Mouse (Mus musculus) midbrain, embryonic 13.5 days (tissue): Measurements from ENCODE around the gene Gse1. TPM values are rescaled to one million over a fixed set of nuclear protein-coding genes. Genes with fewer than 3 reads are reported as not detected.
A peak's percentile ranks its signal among the peaks of the same experiment; 100 is the strongest.

Experiments
- ATAC-seq: fragments of 200-750 bp; cut with Nextera tagmentation; 2 replicates; pipeline ENCODE4 v1.8.0; 2017; ENCODE audit warnings: mild to moderate bottlenecking, moderate TSS enrichment, moderate library complexity
- H3K27ac ChIP-seq: fragments of 300-500 bp; sonication (generic); 2 replicates; pipeline ENCODE4 v1.5.1; 2015; ENCODE audit warnings: inconsistent platforms, mild to moderate bottlenecking, moderate library complexity
- H3K27me3 ChIP-seq: fragments of 300-500 bp; sonication (generic); 2 replicates; pipeline ENCODE4 v1.6.1; 2015; ENCODE audit warnings: mild to moderate bottlenecking, inconsistent platforms
- H3K36me3 ChIP-seq: fragments of 300-500 bp; sonication (generic); 2 replicates; pipeline ENCODE4 v1.6.1; 2015; ENCODE audit warnings: mild to moderate bottlenecking, inconsistent platforms
- H3K4me1 ChIP-seq: fragments of 300-500 bp; sonication (generic); replicated peaks from 2 replicates; pipeline ENCODE4 v1.6.1; 2015; ENCODE audit warnings: inconsistent platforms
- H3K4me2 ChIP-seq: fragments of 300-500 bp; sonication (generic); replicated peaks from 2 replicates; pipeline ENCODE4 v1.6.1; 2015; ENCODE audit warnings: moderate library complexity, mild to moderate bottlenecking, inconsistent platforms
- H3K4me3 ChIP-seq: fragments of 300-500 bp; sonication (generic); replicated peaks from 2 replicates; pipeline ENCODE4 v1.5.1; 2015; ENCODE audit warnings: mild to moderate bottlenecking, inconsistent platforms
- H3K9ac ChIP-seq: fragments of 300-500 bp; sonication (generic); replicated peaks from 2 replicates; pipeline ENCODE4 v1.6.1; 2015; ENCODE audit warnings: mild to moderate bottlenecking, inconsistent platforms
- H3K9me3 ChIP-seq: fragments of 300-500 bp; sonication (generic); 2 replicates; pipeline ENCODE4 v1.6.1; 2016; ENCODE audit warnings: mild to moderate bottlenecking, inconsistent platforms
- WGBS: fragments of 180-500 bp; shearing (Covaris S2); methylation state at CpG from one replicate; pipeline ENCODE4 v1.1.7; 2015; 5-methylcytosine and 5-hydroxymethylcytosine counted together
- polyA plus RNA-seq: library from polyadenylated mRNA; unstranded; fragments of >200 nt; fragmentation: Nextera tagmentation; extraction: Ambion mirVana; gene quantifications from 2 replicates; pipeline ENCODE4 v1.2.1, GENCODE M21; 2015

Gse1 gene
- polyA plus RNA-seq, 1 experiment from 2014 or later: 22.5 TPM

- 2% methylated on average over 17 of the region's 17 CpGs for WGBS
- peak; percentile 81 for ATAC-seq
- peak overlapping the region; percentile 52; the same call in 1 of the 2 replicates for H3K9ac ChIP-seq
- H3K4me1 ChIP-seq: peaks cover 59% of the 10 kb centered on the region
- H3K27me3 ChIP-seq: peaks cover 5% of the 10 kb centered on the region; the same call in 1 of the 2 replicates
- peak overlapping the region; percentile 30 for H3K4me2 ChIP-seq
- H3K27ac ChIP-seq: peak overlapping the region; percentile 91
- H3K4me3 ChIP-seq: no peak overlapping the region
- H3K36me3 ChIP-seq: no peaks in the 10 kb centered on the region
- no peaks in the 10 kb centered on the region for H3K9me3 ChIP-seq
These were observed 107.2 kb downstream of the Gse1 start for GRCm38 (mm10) chr8:120335262-120336086.

- Histone ChIP-seq H3K27me3 (peaks cover 5% of the 10 kb centered on the region; the same call in 1 of the 2 replicates), H3K9me3 (no peaks in the 10 kb centered on the region), H3K4me2 (peak overlapping the region; percentile 30), H3K27ac (peak overlapping the region; percentile 91), H3K9ac (peak overlapping the region; percentile 52; the same call in 1 of the 2 replicates), H3K4me3 (no peak overlapping the region), H3K36me3 (no peaks in the 10 kb centered on the region), H3K4me1 (peaks cover 64% of the 10 kb centered on the region)
- WGBS: under 1% methylated on average over 9 of the region's 9 CpGs
- peak; percentile 60 for ATAC-seq
These were observed 107.8 kb downstream of the Gse1 start for GRCm38 (mm10) chr8:120336087-120336380.

- H3K9me3 ChIP-seq: no peaks in the 10 kb centered on the region
- H3K4me2 ChIP-seq: no peak overlapping the region
- WGBS: 41% methylated on average over 5 of the region's 5 CpGs
- H3K4me1 ChIP-seq: peaks cover 72% of the 10 kb centered on the region
- H3K27me3 ChIP-seq: peaks cover 5% of the 10 kb centered on the region; the same call in 1 of the 2 replicates
- H3K4me3 ChIP-seq: no peak overlapping the region
- no peak for ATAC-seq
- peak overlapping the region; percentile 91 for H3K27ac ChIP-seq
- H3K9ac ChIP-seq: no peak overlapping the region
- no peaks in the 10 kb centered on the region for H3K36me3 ChIP-seq
These were observed 108.8 kb downstream of the Gse1 start for GRCm38 (mm10) chr8:120336909-120337555.

- H3K27ac ChIP-seq: no peak overlapping the region
- no peak for ATAC-seq
- no peak overlapping the region for H3K4me3 ChIP-seq
- no peaks in the 10 kb centered on the region for H3K36me3 ChIP-seq
- no peak overlapping the region for H3K9ac ChIP-seq
- WGBS: 31% methylated on average over 5 of the region's 5 CpGs
- no peaks in the 10 kb centered on the region for H3K9me3 ChIP-seq
- peaks cover 2% of the 10 kb centered on the region; the same call in 1 of the 2 replicates for H3K27me3 ChIP-seq
- peaks cover 75% of the 10 kb centered on the region for H3K4me1 ChIP-seq
- no peak overlapping the region for H3K4me2 ChIP-seq
These were observed 109.4 kb downstream of the Gse1 start for GRCm38 (mm10) chr8:120337627-120338026.

- no peak overlapping the region for H3K4me3 ChIP-seq
- H3K9ac ChIP-seq: no peak overlapping the region
- H3K27ac ChIP-seq: no peak overlapping the region
- peaks cover 79% of the 10 kb centered on the region for H3K4me1 ChIP-seq
- 96% methylated on average over 7 of the region's 7 CpGs for WGBS
- no peaks in the 10 kb centered on the region for H3K36me3 ChIP-seq
- no peak overlapping the region for H3K4me2 ChIP-seq
- ATAC-seq: no peak
- H3K9me3 ChIP-seq: no peaks in the 10 kb centered on the region
- no peaks in the 10 kb centered on the region for H3K27me3 ChIP-seq
These were observed 110.4 kb downstream of the Gse1 start for GRCm38 (mm10) chr8:120338678-120339077.

GRCm38 (mm10) chr8:120339743-120340142 lies 111.5 kb downstream of the Gse1 start:
- Histone ChIP-seq H3K27me3 (no peaks in the 10 kb centered on the region), H3K9me3 (no peaks in the 10 kb centered on the region), H3K4me1 (peaks cover 84% of the 10 kb centered on the region), H3K4me3 (no peak overlapping the region), H3K27ac (peak overlapping the region; percentile 32; the same call in 1 of the 2 replicates), H3K4me2 (no peak overlapping the region), H3K36me3 (no peaks in the 10 kb centered on the region), H3K9ac (no peak overlapping the region)
- no peak for ATAC-seq
- WGBS: 45% methylated on average over 8 of the region's 8 CpGs

GRCm38 (mm10) chr8:120341124-120341523 lies 112.9 kb downstream of the Gse1 start:
- Histone ChIP-seq H3K27ac (no peak overlapping the region), H3K4me3 (no peak overlapping the region), H3K9ac (no peak overlapping the region), H3K4me2 (no peak overlapping the region), H3K9me3 (no peaks in the 10 kb centered on the region), H3K36me3 (no peaks in the 10 kb centered on the region), H3K4me1 (peaks cover 84% of the 10 kb centered on the region), H3K27me3 (no peaks in the 10 kb centered on the region)
- 32% methylated on average over 10 of the region's 10 CpGs for WGBS
- no peak for ATAC-seq

GRCm38 (mm10) chr8:120342847-120343548 lies 114.7 kb downstream of the Gse1 start:
- 44% methylated on average over 7 of the region's 7 CpGs for WGBS
- no peaks in the 10 kb centered on the region for H3K9me3 ChIP-seq
- H3K4me2 ChIP-seq: no peak overlapping the region
- H3K4me1 ChIP-seq: peaks cover 83% of the 10 kb centered on the region
- no peaks in the 10 kb centered on the region for H3K36me3 ChIP-seq
- H3K27ac ChIP-seq: peak overlapping the region; percentile 84
- no peak for ATAC-seq
- no peaks in the 10 kb centered on the region for H3K27me3 ChIP-seq
- H3K9ac ChIP-seq: no peak overlapping the region
- H3K4me3 ChIP-seq: no peak overlapping the region

- Histone ChIP-seq H3K4me2 (no peak overlapping the region), H3K27ac (peak overlapping the region; percentile 84), H3K36me3 (no peaks in the 10 kb centered on the region), H3K9me3 (no peaks in the 10 kb centered on the region), H3K9ac (no peak overlapping the region), H3K27me3 (no peaks in the 10 kb centered on the region), H3K4me3 (no peak overlapping the region), H3K4me1 (peaks cover 89% of the 10 kb centered on the region)
- 65% methylated on average over 12 of the region's 12 CpGs for WGBS
- no peak for ATAC-seq
These were observed 115.3 kb downstream of the Gse1 start for GRCm38 (mm10) chr8:120343582-120343981.

- H3K9ac ChIP-seq: 0 out of 2 replicates have a peak overlapping the region, but pooled peaks have one; percentile 33
- H3K4me2 ChIP-seq: no peak overlapping the region
- H3K27me3 ChIP-seq: no peaks in the 10 kb centered on the region
- no peak for ATAC-seq
- H3K4me1 ChIP-seq: peaks cover 95% of the 10 kb centered on the region
- H3K27ac ChIP-seq: peak overlapping the region; percentile 84
- no peaks in the 10 kb centered on the region for H3K9me3 ChIP-seq
- H3K36me3 ChIP-seq: no peaks in the 10 kb centered on the region
- no peak overlapping the region for H3K4me3 ChIP-seq
- 26% methylated on average over 4 of the region's 4 CpGs for WGBS
These were observed 115.9 kb downstream of the Gse1 start for GRCm38 (mm10) chr8:120344166-120344565.

GRCm38 (mm10) chr8:120344583-120344982 lies 116.3 kb downstream of the Gse1 start:
- H3K9ac ChIP-seq: 0 out of 2 replicates have a peak overlapping the region, but pooled peaks have one; percentile 33

More at GRCm38 (mm10) chr8:120344583-120344982, 116.3 kb downstream of the Gse1 start:
- Histone ChIP-seq H3K36me3 (no peaks in the 10 kb centered on the region), H3K4me3 (no peak overlapping the region), H3K4me1 (peaks cover 95% of the 10 kb centered on the region), H3K9me3 (no peaks in the 10 kb centered on the region), H3K27me3 (no peaks in the 10 kb centered on the region), H3K27ac (peak overlapping the region; percentile 84), H3K4me2 (no peak overlapping the region)
- no peak for ATAC-seq
- WGBS: 19% methylated on average over 13 of the region's 13 CpGs
